Mouse (Mus musculus) forebrain, embryonic 10.5 days (tissue): ENCODE data around the gene Esyt1. TPM values are rescaled to one million over a fixed set of nuclear protein-coding genes. Genes with fewer than 3 reads are reported as not detected.
A peak's percentile ranks its signal among the peaks of the same experiment; 100 is the strongest.
"Not testable (repeated sequence)": the region's sequence is repeated elsewhere in the genome, so short reads cannot be mapped to it uniquely, and the experiment has no call there.

ENCODE experiments used
- DNase-seq: peaks from one replicate; pipeline ENCODE4 v3.0.0-alpha.2; 2017; ENCODE audit warnings: low spot score; ENCODE audit errors: extremely low spot score
- H3K27ac ChIP-seq: fragments of 300-500 bp; sonication (generic); 2 replicates; pipeline ENCODE4 v1.5.1; 2016; ENCODE audit warnings: mild to moderate bottlenecking
- H3K27me3 ChIP-seq: fragments of 300-500 bp; sonication (generic); 2 replicates; pipeline ENCODE4 v1.6.1; 2016; ENCODE audit warnings: mild to moderate bottlenecking; ENCODE audit not compliant: poor library complexity, severe bottlenecking
- H3K36me3 ChIP-seq: fragments of 300-500 bp; sonication (generic); replicated peaks from 2 replicates; pipeline ENCODE4 v1.6.1; 2016; ENCODE audit warnings: mild to moderate bottlenecking, moderate library complexity
- H3K4me1 ChIP-seq: fragments of 300-500 bp; sonication (generic); 2 replicates; pipeline ENCODE4 v1.6.1; 2016
- H3K4me3 ChIP-seq: fragments of 300-500 bp; sonication (generic); 2 replicates; pipeline ENCODE4 v1.5.1; 2016; ENCODE audit warnings: mild to moderate bottlenecking, moderate library complexity
- H3K9me3 ChIP-seq: fragments of 300-500 bp; sonication (generic); 2 replicates; pipeline ENCODE4 v1.6.1; 2016; ENCODE audit warnings: mild to moderate bottlenecking, moderate library complexity
- WGBS: fragments of 180-500 bp; shearing (Covaris S2); methylation state at CpG from one replicate; pipeline ENCODE4 v1.1.7; 2016; 5-methylcytosine and 5-hydroxymethylcytosine counted together
- polyA plus RNA-seq: library from polyadenylated mRNA; unstranded; fragments of >200 nt; fragmentation: Nextera tagmentation; extraction: Ambion mirVana; gene quantifications from 2 replicates; pipeline ENCODE4 v1.2.1, GENCODE M21; 2016

Gene Esyt1
- polyA plus RNA-seq = 8.6 and 10.3 TPM in 2 replicates

DNA sequence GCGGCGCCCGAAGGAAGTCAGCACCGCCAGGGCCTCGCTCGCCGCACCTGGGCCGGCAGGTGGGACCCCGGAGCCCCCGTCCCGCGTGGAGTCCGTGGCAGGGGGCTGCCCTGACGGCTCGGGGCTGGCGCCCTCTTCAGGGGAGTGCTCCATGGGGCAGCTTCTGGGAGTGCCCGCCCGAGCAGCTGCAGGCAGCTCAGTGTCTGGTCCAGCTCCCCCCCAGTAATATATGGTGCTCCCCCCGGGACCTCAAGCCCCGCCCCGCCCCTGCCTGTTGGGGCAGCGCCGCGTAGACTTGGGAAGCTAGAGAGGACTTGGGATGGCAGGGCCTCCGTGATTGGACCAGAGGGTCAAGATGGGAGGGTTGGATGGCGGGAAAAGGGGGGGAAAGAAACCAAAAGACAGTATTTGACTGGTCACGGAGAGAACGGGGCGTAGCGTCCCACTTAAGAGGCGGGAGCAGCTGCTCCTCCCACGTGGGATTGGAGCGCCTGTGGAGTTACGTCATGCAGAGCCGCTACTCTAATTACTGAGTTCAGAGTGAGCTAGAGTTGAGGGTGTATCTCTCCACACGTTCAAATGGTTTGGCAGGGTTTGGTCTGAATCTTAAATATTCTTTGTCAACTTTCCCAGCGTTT, at the start of gene Esyt1:
Esyt1 (minus strand) TSS at position 201 of the 638 bp plus-strand sequence.
- Histone ChIP-seq H3K27me3 (peaks cover 89% of the 10 kb centered on the region), H3K36me3 (no peaks in the 10 kb centered on the region), H3K9me3 (no peaks in the 10 kb centered on the region), H3K4me3 (peak within 1 kb of the TSS; percentile 83), H3K4me1 (peaks cover 30% of the 10 kb centered on the region), H3K27ac (peak within 1 kb of the TSS; percentile 82)
- peak; percentile 93 for DNase-seq
- under 1% methylated on average over 37 of the region's 37 CpGs for WGBS

DNA sequence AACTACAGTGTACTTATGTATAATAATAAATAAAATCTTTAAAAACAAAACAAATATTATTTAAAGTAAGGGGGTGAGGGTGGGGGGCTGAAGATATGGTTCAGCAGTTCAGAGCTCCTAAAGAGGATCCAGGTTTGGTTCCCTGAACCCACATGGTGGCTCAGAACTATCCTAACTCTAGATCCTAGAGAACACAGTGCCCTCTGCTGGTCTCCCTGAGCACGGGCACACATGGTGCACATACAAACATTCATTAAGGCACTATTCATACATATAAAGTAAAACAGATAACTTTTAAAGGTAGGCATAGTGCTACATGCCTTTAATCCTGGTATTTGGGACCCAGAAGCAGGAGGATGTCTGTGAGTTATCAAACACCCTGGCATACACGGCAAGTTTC, 49.4 kb upstream of the Esyt1 start:
- Histone ChIP-seq H3K9me3 (no peaks in the 10 kb centered on the region), H3K4me3 (no peak overlapping the region), H3K36me3 (no peaks in the 10 kb centered on the region), H3K27me3 (no peaks in the 10 kb centered on the region), H3K4me1 (peaks cover 3% of the 10 kb centered on the region; the same call in 1 of the 2 replicates), H3K27ac (no peak overlapping the region)
- no peak for DNase-seq
- WGBS = 91% methylated on average over 2 of the region's 2 CpGs

DNA sequence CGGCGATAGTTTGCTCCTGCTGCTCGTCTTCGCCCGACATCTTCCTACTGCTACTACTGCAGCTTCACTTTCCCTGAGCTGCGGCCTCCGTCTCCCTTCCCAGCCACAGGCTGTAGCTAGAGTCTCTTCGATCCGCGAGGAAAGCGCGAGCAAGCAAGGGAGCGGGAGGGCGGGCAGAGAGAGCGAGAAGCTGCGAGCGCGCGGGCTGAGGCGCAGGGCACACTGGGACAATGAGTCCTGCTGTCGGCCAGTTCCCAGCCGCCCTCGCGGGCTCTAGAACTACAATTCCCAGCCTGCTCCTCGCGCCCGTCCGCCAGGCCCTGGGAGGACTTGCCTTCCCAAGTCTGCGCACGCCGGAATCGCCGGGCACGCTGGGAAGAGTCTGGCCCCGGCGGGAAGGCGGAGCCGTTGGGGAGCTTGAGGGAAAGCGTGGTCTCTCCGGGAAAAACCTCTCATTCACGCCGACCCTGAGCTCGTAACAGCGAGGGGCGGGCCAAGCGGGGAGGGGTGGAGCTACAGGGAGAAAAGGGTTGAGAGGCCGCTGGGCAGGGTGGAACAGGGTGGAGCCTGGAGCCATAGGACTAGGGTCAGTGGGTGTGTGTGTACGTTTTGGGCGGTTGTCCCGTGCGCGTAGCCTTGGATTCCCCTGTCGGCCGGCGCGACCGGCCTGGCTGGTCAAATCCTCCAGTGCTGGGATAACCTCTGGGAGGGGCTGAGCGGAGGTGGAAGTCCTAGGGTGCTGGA, 40.3 kb upstream of the Esyt1 start, which contains the start of gene Pa2g4:
Pa2g4 (minus strand) TSS at position 200 of the 744 bp plus-strand sequence.
- WGBS = under 1% methylated on average over 58 of the region's 58 CpGs
- H3K36me3 ChIP-seq = peaks cover 34% of the 10 kb centered on the region
- H3K27me3 ChIP-seq = no peaks in the 10 kb centered on the region
- DNase-seq = peak; percentile 100
- H3K4me1 ChIP-seq = peaks cover 33% of the 10 kb centered on the region
- H3K4me3 ChIP-seq = peak within 1 kb of the TSS; percentile 73
- H3K27ac ChIP-seq = peak within 1 kb of the TSS; percentile 91
- no peaks in the 10 kb centered on the region for H3K9me3 ChIP-seq

DNA sequence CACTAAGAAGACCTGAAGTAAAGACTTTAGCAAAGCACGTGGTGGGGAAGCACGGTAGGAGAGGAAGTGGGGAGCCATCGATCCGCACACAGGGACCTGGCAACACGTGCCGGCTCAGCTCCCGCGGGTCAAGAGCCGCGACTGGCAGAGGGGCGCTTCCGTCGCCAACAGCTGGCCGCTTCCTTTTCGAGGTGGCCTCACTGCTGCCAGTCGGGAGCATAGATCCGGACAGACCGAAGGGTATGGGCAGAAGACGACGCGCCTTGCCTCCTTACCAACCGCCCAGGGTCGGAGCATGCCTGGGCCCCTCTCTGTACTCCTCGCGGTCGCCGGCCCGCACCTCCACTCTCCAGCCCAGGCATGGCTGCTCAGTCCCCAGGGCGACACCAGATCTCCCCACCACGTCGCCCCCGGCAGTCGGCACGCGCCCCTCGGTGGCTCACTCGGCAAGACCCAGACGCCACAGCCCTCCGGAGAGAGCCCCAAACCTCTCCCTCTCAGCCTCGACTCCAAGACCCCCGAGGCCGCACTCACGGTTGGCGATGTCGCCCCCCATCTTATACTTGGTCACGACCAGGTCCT, 39.6 kb upstream of the Esyt1 start:
- Histone ChIP-seq H3K27ac (peak overlapping the region; percentile 91), H3K4me1 (peaks cover 33% of the 10 kb centered on the region), H3K9me3 (no peaks in the 10 kb centered on the region), H3K36me3 (peaks cover 41% of the 10 kb centered on the region), H3K27me3 (no peaks in the 10 kb centered on the region), H3K4me3 (peak overlapping the region; percentile 73)
- WGBS = under 1% methylated on average over 46 of the region's 46 CpGs
- no peak for DNase-seq

DNA sequence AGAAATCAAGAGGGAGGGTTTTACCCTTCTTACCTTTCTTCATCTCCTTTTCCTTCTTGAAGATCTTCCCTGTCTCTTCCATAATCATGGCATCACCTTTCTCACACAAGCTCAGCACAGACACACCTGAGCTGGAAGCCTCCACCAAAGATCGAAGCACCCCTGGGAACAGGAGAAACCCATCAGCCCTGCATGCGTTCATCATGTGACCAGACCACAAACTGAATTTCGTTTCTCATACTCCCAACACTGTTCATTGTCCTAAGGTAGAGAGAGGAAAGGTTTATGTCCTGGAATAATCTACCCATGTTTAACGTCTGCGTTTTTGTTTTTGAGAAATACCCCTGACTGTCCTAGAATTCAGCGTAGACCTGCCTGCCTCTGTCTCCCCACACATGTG, 37.9 kb upstream of the Esyt1 start:
- Histone ChIP-seq H3K27me3 (no peaks in the 10 kb centered on the region), H3K9me3 (no peaks in the 10 kb centered on the region), H3K4me3 (peak overlapping the region; percentile 73; the same call in 1 of the 2 replicates), H3K36me3 (peaks cover 55% of the 10 kb centered on the region), H3K27ac (no peak overlapping the region), H3K4me1 (peaks cover 33% of the 10 kb centered on the region)
- DNase-seq = no peak
- WGBS = 93% methylated on average over 6 of the region's 6 CpGs

DNA sequence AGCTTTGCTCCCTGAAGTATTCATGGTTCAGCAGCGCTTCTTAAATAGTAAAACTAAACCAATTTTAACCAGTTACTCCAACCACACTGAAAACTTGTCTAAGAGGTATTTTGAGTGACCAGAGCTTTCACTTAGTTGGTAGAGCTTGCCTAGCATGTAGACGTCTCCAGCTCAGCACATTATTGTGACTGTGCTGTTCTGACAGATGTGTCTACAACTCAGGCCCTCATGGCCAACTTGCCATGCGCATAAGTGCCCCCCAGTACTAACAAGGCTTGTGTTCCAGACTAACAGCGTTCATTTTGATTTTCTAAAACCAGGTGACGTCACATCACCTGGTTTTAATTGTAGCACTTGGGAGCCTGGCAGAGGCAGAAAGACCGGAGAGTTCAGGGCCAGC, 31.3 kb upstream of the Esyt1 start:
- Histone ChIP-seq H3K4me3 (no peak overlapping the region), H3K36me3 (peaks cover 57% of the 10 kb centered on the region), H3K27ac (no peak overlapping the region), H3K27me3 (no peaks in the 10 kb centered on the region), H3K4me1 (no peaks in the 10 kb centered on the region), H3K9me3 (no peaks in the 10 kb centered on the region)
- 89% methylated on average over 6 of the region's 6 CpGs for WGBS
- DNase-seq = no peak

DNA sequence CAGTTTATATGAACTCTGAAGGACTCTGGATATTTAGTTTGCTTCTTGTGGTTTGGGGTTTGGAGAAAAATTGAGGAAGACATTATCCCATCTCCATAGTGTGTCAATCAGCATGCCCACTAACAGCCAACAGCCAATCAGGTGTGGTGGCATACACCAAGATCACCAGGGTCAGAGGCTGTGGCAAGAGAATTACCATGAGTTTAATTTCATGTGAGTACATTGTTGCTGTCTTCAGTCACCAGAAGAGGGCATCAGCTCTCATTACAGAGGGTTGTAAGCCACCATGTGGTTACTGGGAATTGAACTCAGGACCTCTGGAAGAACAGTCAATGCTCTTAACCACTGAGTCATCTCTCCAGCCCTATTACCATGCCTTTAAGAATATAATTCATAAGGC, 30.6 kb upstream of the Esyt1 start:
- peaks cover 50% of the 10 kb centered on the region for H3K36me3 ChIP-seq
- H3K27ac ChIP-seq = no peak overlapping the region
- H3K4me1 ChIP-seq = no peaks in the 10 kb centered on the region
- DNase-seq = no peak
- H3K27me3 ChIP-seq = no peaks in the 10 kb centered on the region
- H3K4me3 ChIP-seq = no peak overlapping the region
- no peaks in the 10 kb centered on the region for H3K9me3 ChIP-seq

DNA sequence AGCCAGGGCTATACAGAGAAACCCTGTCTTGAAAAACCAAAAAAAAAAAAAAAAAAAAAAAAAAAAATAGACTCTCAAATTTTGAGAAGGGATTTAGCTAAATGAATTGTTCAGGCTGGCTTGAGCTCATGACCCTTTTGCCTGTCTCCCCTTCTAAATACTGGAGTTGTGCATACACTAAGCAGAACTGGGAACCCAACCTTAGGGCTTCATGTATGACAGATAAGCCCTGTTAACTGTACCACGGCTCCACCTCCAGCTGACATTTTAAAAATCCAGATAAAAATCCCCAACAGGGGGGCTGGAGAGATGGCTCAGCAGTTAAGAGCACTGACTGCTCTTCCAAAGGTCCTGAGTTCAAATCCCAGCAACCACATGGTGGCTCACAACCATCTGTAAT, 29.9 kb upstream of the Esyt1 start:
- DNase-seq, H3K27me3 ChIP-seq, H3K9me3 ChIP-seq, H3K27ac ChIP-seq, H3K4me1 ChIP-seq, H3K4me3 ChIP-seq: not testable (repeated sequence)
- 90% methylated on average over 1 of the region's 1 CpGs for WGBS
- peaks cover 43% of the 10 kb centered on the region for H3K36me3 ChIP-seq

DNA sequence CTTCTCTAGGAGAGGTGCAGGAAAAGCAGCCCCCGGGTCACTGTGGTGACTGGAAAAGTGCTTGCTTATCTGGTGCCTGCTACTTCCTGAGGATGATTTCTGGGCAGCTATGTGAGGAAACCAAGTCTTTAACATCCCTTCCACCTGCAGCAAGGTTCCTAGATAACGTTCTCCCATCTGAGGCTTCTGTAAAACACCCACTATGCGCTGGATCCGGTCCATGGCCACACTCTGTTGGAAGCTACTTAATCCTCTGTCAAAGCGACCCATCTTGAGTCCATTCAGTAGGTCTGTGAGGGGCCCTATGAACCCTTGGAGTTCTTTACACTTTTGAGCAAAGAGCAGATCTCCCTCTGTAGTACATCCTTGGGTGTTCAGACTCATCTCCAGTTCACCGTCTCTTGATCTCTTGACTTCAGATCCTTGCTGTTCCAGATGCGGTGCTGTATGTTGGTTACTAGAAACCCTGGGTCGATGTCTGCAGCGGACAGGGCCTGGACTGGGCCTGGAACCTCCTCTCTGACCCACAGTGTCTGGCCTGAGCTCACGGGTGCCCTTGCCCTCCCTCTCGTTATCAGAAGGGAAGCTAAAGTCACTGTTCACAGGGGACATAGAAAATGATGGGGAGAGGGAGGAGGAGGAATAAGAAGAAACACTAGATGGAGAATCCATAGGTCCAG, 24.6 kb upstream of the Esyt1 start:
- H3K36me3 ChIP-seq = peaks cover 15% of the 10 kb centered on the region
- peak overlapping the region; percentile 71; the same call in 1 of the 2 replicates for H3K4me3 ChIP-seq
- not testable (repeated sequence) for DNase-seq, H3K27ac ChIP-seq, H3K9me3 ChIP-seq, H3K27me3 ChIP-seq
- peaks cover 24% of the 10 kb centered on the region for H3K4me1 ChIP-seq
- 89% methylated on average over 11 of the region's 11 CpGs for WGBS

DNA sequence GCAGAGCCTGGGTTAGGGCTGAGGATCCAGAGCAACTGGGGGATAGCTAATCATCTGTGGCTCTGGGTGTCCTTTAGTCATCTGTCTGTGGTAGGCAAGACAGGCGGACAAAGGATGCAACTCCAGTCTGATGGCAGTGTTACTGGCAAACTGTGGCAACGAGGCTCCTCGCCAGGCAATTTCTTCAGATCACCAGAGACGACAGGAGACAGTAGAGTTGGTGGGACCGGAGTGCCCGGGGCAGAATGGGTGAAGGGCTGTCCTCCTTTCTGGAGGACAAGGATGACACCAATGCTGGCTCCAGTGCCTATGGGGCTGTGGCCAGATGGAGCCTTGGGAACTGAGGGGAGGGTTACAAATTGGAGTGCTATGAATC, 24.0 kb upstream of the Esyt1 start:
- H3K36me3 ChIP-seq = peaks cover 22% of the 10 kb centered on the region
- 72% methylated on average over 6 of the region's 6 CpGs for WGBS
- H3K4me1 ChIP-seq = peaks cover 24% of the 10 kb centered on the region
- H3K27me3 ChIP-seq, H3K9me3 ChIP-seq, DNase-seq: not testable (repeated sequence)
- H3K4me3 ChIP-seq = peak overlapping the region; percentile 71
- H3K27ac ChIP-seq = peak overlapping the region; percentile 65

DNA sequence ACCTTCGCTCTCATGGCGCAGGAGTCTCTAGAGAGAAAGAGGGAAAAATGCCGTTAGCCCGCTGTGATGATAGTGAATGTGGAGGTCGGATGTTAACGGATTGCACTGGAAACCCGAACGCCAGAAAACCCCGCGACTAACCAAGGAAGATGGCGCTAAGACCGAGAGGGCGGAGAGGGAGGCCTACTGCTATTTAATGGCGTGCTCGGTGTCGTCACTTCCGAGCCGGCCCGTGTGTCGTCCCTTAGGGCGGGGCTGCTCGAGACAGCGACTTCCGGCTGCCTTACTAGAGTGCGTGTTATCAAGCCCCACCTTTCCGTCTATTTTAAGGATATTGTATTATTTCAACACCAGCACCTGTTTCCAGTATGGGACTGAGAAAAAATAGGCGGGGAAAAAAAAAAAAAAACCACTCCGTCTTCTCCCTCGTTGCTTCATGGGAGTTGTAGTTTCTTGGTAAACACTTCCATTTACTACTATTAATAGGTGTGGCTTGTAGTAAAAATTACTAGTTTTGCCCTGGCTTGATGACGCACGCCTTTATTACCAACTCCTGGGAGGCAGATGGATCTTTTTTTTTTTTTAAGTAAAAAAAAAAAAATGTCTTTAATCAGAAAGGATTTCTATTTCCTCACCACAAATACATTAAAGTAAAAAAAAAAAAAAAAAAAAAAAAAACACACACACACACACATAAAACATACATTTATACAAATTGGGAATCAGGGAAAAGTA, 23.4 kb upstream of the Esyt1 start, which contains the start of gene Rpl41:
Rpl41 (minus strand) TSS at position 359 of the 735 bp plus-strand sequence.
- Histone ChIP-seq H3K9me3 (no peaks in the 10 kb centered on the region), H3K27me3 (no peaks in the 10 kb centered on the region), H3K27ac (peak within 1 kb of the TSS; percentile 96), H3K36me3 (peaks cover 27% of the 10 kb centered on the region), H3K4me3 (peak within 1 kb of the TSS; percentile 71), H3K4me1 (peaks cover 29% of the 10 kb centered on the region)
- peak; percentile 92 for DNase-seq
- under 1% methylated on average over 31 of the region's 31 CpGs for WGBS
